ENCODE assay signal across 10 mouse cellular contexts in the genomic region with DNA sequence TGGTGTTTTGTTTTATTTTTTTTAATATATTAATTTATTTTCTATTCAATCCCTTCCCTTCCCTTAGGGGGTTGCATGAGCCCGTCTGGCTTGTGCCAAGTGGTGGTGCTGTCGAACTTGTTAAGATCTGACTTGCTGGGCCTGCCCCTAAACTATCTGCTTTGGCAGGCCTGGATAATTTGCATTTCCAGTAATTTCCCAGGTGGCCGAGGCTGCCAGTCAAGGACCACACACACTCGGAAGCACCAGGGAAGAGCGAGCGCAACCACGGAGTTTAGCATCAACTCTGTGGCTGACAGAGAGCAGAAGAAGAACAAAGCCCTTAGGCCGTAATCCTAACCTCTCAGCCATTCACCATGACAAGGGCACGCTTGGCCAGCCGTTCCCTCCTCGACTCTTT.
DNase-seq lines count a peak whose midpoint lies in the region; ATAC-seq and TF ChIP-seq lines count a peak whose summit lies in the region.
"Had no signal": no experiment of that assay in that cellular context is flagged by ENCODE, and none has a peak within 500 bp of the region (broad histone marks: within the 10 kb centered on the region; RNA-seq: fewer than 3 reads in every experiment).

No protein-coding gene starts in this region.

- peak; percentile 4; the same call in 1 of the 2 replicates for TF ChIP-seq CTCF in heart, postnatal 0 days (IDR thresholded peaks at IDR 0.05; ENCODE audit: low read depth)
- no peak for TF ChIP-seq CTCF in midbrain, postnatal 0 days (IDR thresholded peaks at IDR 0.05)
- TF ChIP-seq CTCF in heart, adult 2 months (IDR thresholded peaks at IDR 0.05) = no peak

- no peak for DNase-seq in heart, postnatal 0 days (ENCODE audit: low spot score)
- no peak for DNase-seq in heart, adult 9 months (ENCODE audit: low spot score in 2 of 2)
- peak; percentile 83 for DNase-seq in midbrain, postnatal 0 days (ENCODE audit: low spot score)
- no peak for DNase-seq in thymus, postnatal 14 days
- DNase-seq in gastrocnemius, adult 18-20 months (ENCODE audit: low spot score) = no peak
- no peak for DNase-seq in heart, adult 2 months
- DNase-seq: liver, embryonic 13.5 days had no signal

- no peak overlapping the region for H3K4me2 ChIP-seq in heart, postnatal 0 days (ENCODE audit: low read depth, low read length)
- 0 out of 2 replicates have a peak overlapping the region, but pooled peaks have one; percentile 13 for H3K4me2 ChIP-seq in embryonic facial prominence, embryonic 12.5 days (replicated peaks)
- peak overlapping the region; percentile 41 for H3K4me2 ChIP-seq in kidney, embryonic 15.5 days
- peak overlapping the region; percentile 15; the same call in 1 of the 2 replicates for H3K4me2 ChIP-seq in midbrain, postnatal 0 days (ENCODE audit: low read depth, low read length, poor library complexity, severe bottlenecking)
- H3K4me2 ChIP-seq: liver, embryonic 13.5 days had no signal

- no peaks in the 10 kb centered on the region for H3K36me3 ChIP-seq in heart, postnatal 0 days (replicated peaks; ENCODE audit: control insufficient read depth, insufficient read depth, low read length)
- H3K36me3 ChIP-seq in embryonic facial prominence, embryonic 12.5 days = no peaks in the 10 kb centered on the region
- H3K36me3 ChIP-seq in kidney, embryonic 15.5 days = no peaks in the 10 kb centered on the region
- H3K36me3 ChIP-seq in midbrain, postnatal 0 days (ENCODE audit: insufficient read depth, low read length) = no peaks in the 10 kb centered on the region
- no peaks in the 10 kb centered on the region for H3K36me3 ChIP-seq in heart, adult 2 months (ENCODE audit: control insufficient read depth, insufficient read depth, low read length)
- H3K36me3 ChIP-seq: liver, embryonic 13.5 days had no signal

- H3K79me2 ChIP-seq in heart, adult 2 months (replicated peaks; ENCODE audit: control insufficient read depth, insufficient read depth, low read length) = no peaks in the 10 kb centered on the region

- no peak overlapping the region for H3K4me3 ChIP-seq in heart, postnatal 0 days (ENCODE audit: low read depth, low read length)
- no peak overlapping the region for H3K4me3 ChIP-seq in embryonic facial prominence, embryonic 12.5 days
- H3K4me3 ChIP-seq in kidney, embryonic 15.5 days (replicated peaks) = no peak overlapping the region
- no peak overlapping the region for H3K4me3 ChIP-seq in midbrain, postnatal 0 days (ENCODE audit: low read depth, low read length)
- H3K4me3 ChIP-seq in heart, adult 2 months = no peak overlapping the region
- H3K4me3 ChIP-seq: liver, embryonic 13.5 days had no signal

- TF ChIP-seq EP300 in heart, postnatal 0 days (IDR thresholded peaks at IDR 0.05; ENCODE audit: low read depth) = no peak
- TF ChIP-seq EP300 in heart, adult 2 months (IDR thresholded peaks at IDR 0.05; ENCODE audit: insufficient read depth, low read depth, low read length) = no peak

- intact Hi-C loops in heart, adult 2 months (cut with DNase I) = loop anchor here (2.0 kb wide), 1 partner anchor 88 kb away; a partner anchor contains a TSS

- H3K27me3 ChIP-seq in heart, postnatal 0 days (ENCODE audit: control insufficient read depth, insufficient read depth, low read length) = no peaks in the 10 kb centered on the region
- H3K27me3 ChIP-seq in embryonic facial prominence, embryonic 12.5 days = no peaks in the 10 kb centered on the region
- H3K27me3 ChIP-seq in kidney, embryonic 15.5 days = no peaks in the 10 kb centered on the region
- no peaks in the 10 kb centered on the region for H3K27me3 ChIP-seq in midbrain, postnatal 0 days (ENCODE audit: insufficient read depth, low read length)
- no peaks in the 10 kb centered on the region for H3K27me3 ChIP-seq in heart, adult 2 months (ENCODE audit: control insufficient read depth, insufficient read depth, low read length)
- H3K27me3 ChIP-seq: CH12.LX; liver, embryonic 13.5 days had no signal

- H3K9me3 ChIP-seq in heart, postnatal 0 days (replicated peaks; ENCODE audit: control insufficient read depth, low read length) = no peaks in the 10 kb centered on the region
- no peaks in the 10 kb centered on the region for H3K9me3 ChIP-seq in embryonic facial prominence, embryonic 12.5 days
- H3K9me3 ChIP-seq in kidney, embryonic 15.5 days (replicated peaks) = no peaks in the 10 kb centered on the region
- no peaks in the 10 kb centered on the region for H3K9me3 ChIP-seq in midbrain, postnatal 0 days (ENCODE audit: low read length)
- H3K9me3 ChIP-seq: liver, embryonic 13.5 days had no signal

- no peak for ATAC-seq in heart, postnatal 0 days (ENCODE audit: insufficient read depth, low read depth)
- peak; percentile 49; the same call in 1 of the 2 replicates for ATAC-seq in embryonic facial prominence, embryonic 12.5 days (ENCODE audit: insufficient number of reproducible peaks, insufficient read depth, low FRiP score, low TSS enrichment)
- peak; percentile 60 for ATAC-seq in kidney, embryonic 15.5 days (replicated peaks; ENCODE audit: low FRiP score)
- no peak for ATAC-seq in midbrain, postnatal 0 days (ENCODE audit: low FRiP score)

- H3K4me1 ChIP-seq in heart, postnatal 0 days (ENCODE audit: control insufficient read depth, insufficient read depth) = no peaks in the 10 kb centered on the region; the same call in 1 of the 2 replicates
- peaks cover 17% of the 10 kb centered on the region for H3K4me1 ChIP-seq in embryonic facial prominence, embryonic 12.5 days
- H3K4me1 ChIP-seq in kidney, embryonic 15.5 days = peaks cover 35% of the 10 kb centered on the region
- H3K4me1 ChIP-seq in midbrain, postnatal 0 days (ENCODE audit: insufficient read depth, low read length) = no peaks in the 10 kb centered on the region; the same call in 1 of the 2 replicates
- H3K4me1 ChIP-seq in heart, adult 2 months (ENCODE audit: control insufficient read depth, insufficient read depth, low read length) = no peaks in the 10 kb centered on the region
- H3K4me1 ChIP-seq: liver, embryonic 13.5 days had no signal

- WGBS in heart, postnatal 0 days = 36% methylated on average over 11 of the region's 11 CpGs
- WGBS in embryonic facial prominence, embryonic 12.5 days = 8% methylated on average over 11 of the region's 11 CpGs
- WGBS in kidney, embryonic 15.5 days = 12% methylated on average over 11 of the region's 11 CpGs
- 15% methylated on average over 11 of the region's 11 CpGs for WGBS in midbrain, postnatal 0 days
- WGBS in heart, adult 2 months = 48% methylated on average over 11 of the region's 11 CpGs

- TF ChIP-seq POLR2A in heart, adult 2 months (IDR thresholded peaks at IDR 0.05; ENCODE audit: insufficient read depth, low read depth, low read length) = no peak

- no peak overlapping the region for H3K27ac ChIP-seq in heart, postnatal 0 days (ENCODE audit: low read depth)
- no peak overlapping the region for H3K27ac ChIP-seq in embryonic facial prominence, embryonic 12.5 days
- H3K27ac ChIP-seq in kidney, embryonic 15.5 days = peak overlapping the region; percentile 70
- no peak overlapping the region for H3K27ac ChIP-seq in midbrain, postnatal 0 days (ENCODE audit: low read depth, low read length)
- no peak overlapping the region for H3K27ac ChIP-seq in heart, adult 2 months
- H3K27ac ChIP-seq: liver, embryonic 13.5 days had no signal

- no peak overlapping the region for H3K9ac ChIP-seq in heart, postnatal 0 days (replicated peaks; ENCODE audit: low read depth, low read length)
- no peak overlapping the region for H3K9ac ChIP-seq in embryonic facial prominence, embryonic 12.5 days
- H3K9ac ChIP-seq in kidney, embryonic 15.5 days = no peak overlapping the region
- no peak overlapping the region for H3K9ac ChIP-seq in midbrain, postnatal 0 days (replicated peaks; ENCODE audit: low read length, poor library complexity, severe bottlenecking)
- no peak overlapping the region for H3K9ac ChIP-seq in heart, adult 2 months (ENCODE audit: low read depth, low read length)
- H3K9ac ChIP-seq: liver, embryonic 13.5 days had no signal

Comparison
In these comparisons a context has a peak if more than half of its experiments do, and no peak if none do; other contexts are left out.
1. ATAC-seq: peak in embryonic facial prominence, embryonic 12.5 days (single experiment) and kidney, embryonic 15.5 days (single experiment); none in heart, postnatal 0 days (single experiment) and midbrain, postnatal 0 days (single experiment).